Mouse (Mus musculus) small intestine, adult 2 months (tissue): ENCODE measurements at regions not wholly inside any gene's neighbourhood (a gene's known extent, or its start where the extent isn't known, plus 50 kb on each side); places are given as distances from the start of the nearest gene placed in this dataset.

Source experiments
- H3K27ac ChIP-seq: fragments of 200-500 bp; 2 replicates; pipeline ENCODE4 v1.5.1; 2012; ENCODE audit warnings: low read depth, low read length, control low read depth, inconsistent platforms; ENCODE audit not compliant: insufficient read depth
- H3K27me3 ChIP-seq: fragments of 200-500 bp; 2 replicates; pipeline ENCODE4 v1.6.1; 2012; ENCODE audit warnings: mild to moderate bottlenecking, moderate library complexity, low read length, inconsistent platforms; ENCODE audit not compliant: control insufficient read depth, insufficient read depth
- H3K36me3 ChIP-seq: fragments of 200-500 bp; 2 replicates; pipeline ENCODE4 v1.6.1; 2012; ENCODE audit warnings: mild to moderate bottlenecking, low read length, control low read depth, inconsistent platforms; ENCODE audit not compliant: control insufficient read depth, insufficient read depth
- H3K4me1 ChIP-seq: fragments of 200-500 bp; 2 replicates; pipeline ENCODE4 v1.6.1; 2012; ENCODE audit warnings: low read length, inconsistent platforms, mixed read lengths; ENCODE audit not compliant: control insufficient read depth, insufficient read depth, insufficient read length
- H3K4me3 ChIP-seq: fragments of 200-500 bp; 2 replicates; pipeline ENCODE4 v1.5.1; 2012; ENCODE audit warnings: low read depth, mild to moderate bottlenecking, control low read depth, inconsistent platforms, low read length, moderate library complexity
- CTCF ChIP-seq: fragments of 200-500 bp; IDR thresholded peaks from 2 replicates; pipeline ENCODE4 v1.5.1; 2012; ENCODE audit warnings: low read depth, mild to moderate bottlenecking, control low read depth, inconsistent platforms, low read length, moderate library complexity, mixed read lengths; ENCODE audit not compliant: insufficient replicate concordance, insufficient read length; ENCODE audit errors: extremely low read depth
- POLR2A ChIP-seq: fragments of 200-500 bp; IDR thresholded peaks from 2 replicates; pipeline ENCODE4 v1.6.1; 2012; ENCODE audit warnings: low read depth, mild to moderate bottlenecking, control low read depth, inconsistent platforms, low read length, moderate library complexity
- WGBS: fragments of 180-500 bp; shearing (Covaris S2); methylation state at CpG from one replicate; pipeline ENCODE4 v1.1.7; 2018; 5-methylcytosine and 5-hydroxymethylcytosine counted together

GRCm38 (mm10) chr1:92338589-92338988 is 135.1 kb downstream of the Ndufa10 start:
- H3K36me3 ChIP-seq: no peaks in the 10 kb centered on the region
- TF ChIP-seq CTCF (no peak), POLR2A (no peak)
- H3K4me1 ChIP-seq: no peaks in the 10 kb centered on the region
- no peaks in the 10 kb centered on the region for H3K27me3 ChIP-seq
- 75% methylated on average over 1 of the region's 1 CpGs for WGBS
- H3K4me3 ChIP-seq: no peak overlapping the region
- H3K27ac ChIP-seq: no peak overlapping the region

DNA sequence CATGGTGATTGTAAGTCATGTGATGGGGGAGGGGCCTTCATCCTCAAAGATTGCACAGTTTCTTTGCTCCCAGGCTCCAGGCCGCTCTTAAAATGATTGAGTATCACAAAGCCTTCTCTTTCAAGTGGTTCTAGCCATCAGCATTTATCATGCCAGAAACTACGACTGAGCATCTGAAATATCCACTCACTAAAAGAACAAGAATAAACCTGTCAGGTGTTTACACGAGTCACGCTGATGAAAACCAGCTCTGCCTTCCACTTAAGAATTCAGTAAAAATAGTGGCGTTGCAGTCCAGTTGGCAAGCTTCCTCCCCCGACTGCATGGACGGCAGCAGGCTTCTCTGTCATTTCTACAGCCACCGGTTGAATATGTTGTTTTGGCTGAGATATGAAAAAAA is 136.2 kb downstream of the Ndufa10 start:
- TF ChIP-seq CTCF: no peak
- TF ChIP-seq POLR2A: no peak
- 75% methylated on average over 8 of the region's 8 CpGs for WGBS
- Histone ChIP-seq H3K36me3 (no peaks in the 10 kb centered on the region), H3K27me3 (no peaks in the 10 kb centered on the region), H3K27ac (no peak overlapping the region), H3K4me1 (no peaks in the 10 kb centered on the region), H3K4me3 (no peak overlapping the region)

DNA sequence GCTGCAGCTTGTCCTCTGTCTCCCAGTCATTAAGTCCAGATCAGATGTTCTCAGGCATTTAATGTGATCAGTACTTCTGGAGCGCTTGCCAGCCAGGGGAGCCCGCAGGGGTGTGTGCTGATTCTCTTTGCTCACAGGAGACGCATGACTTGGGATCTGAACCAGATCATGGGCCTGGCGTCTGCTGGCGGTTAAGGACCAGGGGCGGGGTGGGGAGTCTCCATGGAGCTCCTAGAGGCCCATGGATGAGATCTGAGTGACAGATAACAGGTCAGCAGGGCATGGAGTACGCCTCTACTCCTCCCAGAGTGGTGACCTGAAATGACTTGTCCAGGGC is 136.7 kb upstream of the Hdac4 start:
- no peak overlapping the region for H3K4me3 ChIP-seq
- 0 out of 2 replicates have a peak, but pooled peaks cover 2% of the 10 kb centered on the region for H3K4me1 ChIP-seq
- WGBS: 69% methylated on average over 7 of the region's 7 CpGs
- H3K27me3 ChIP-seq: no peaks in the 10 kb centered on the region
- H3K27ac ChIP-seq: no peak overlapping the region
- TF ChIP-seq CTCF (no peak), POLR2A (no peak)
- no peaks in the 10 kb centered on the region for H3K36me3 ChIP-seq

GRCm38 (mm10) chr1:92331559-92332247 is 136.2 kb upstream of the Hdac4 start:
- no peak overlapping the region for H3K27ac ChIP-seq
- 0 out of 2 replicates have a peak, but pooled peaks cover 2% of the 10 kb centered on the region for H3K4me1 ChIP-seq
- no peak overlapping the region for H3K4me3 ChIP-seq
- WGBS: 73% methylated on average over 5 of the region's 5 CpGs
- no peaks in the 10 kb centered on the region for H3K36me3 ChIP-seq
- TF ChIP-seq CTCF: no peak
- TF ChIP-seq POLR2A: no peak
- H3K27me3 ChIP-seq: no peaks in the 10 kb centered on the region

DNA sequence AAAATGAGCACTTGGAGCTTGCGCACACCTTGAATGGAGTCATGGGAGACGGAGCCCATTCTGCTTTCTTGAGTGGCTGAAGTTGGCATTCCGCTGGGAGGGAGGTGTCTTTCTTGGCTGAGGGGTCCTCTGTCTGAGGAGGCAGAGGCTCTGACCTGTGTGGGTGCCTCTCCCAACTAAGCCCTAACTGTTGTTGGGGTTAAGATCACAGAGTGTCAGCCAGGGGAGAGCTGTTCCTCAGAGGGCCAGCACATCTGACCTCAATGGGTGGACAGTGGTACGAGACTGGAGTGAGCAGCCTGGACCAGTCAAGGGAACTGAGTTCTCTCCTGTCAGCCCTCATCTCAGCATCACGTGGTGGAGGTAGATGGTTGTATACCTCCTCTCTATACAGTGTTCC is 134.7 kb upstream of the Hdac4 start:
- Histone ChIP-seq H3K4me1 (0 out of 2 replicates have a peak, but pooled peaks cover 2% of the 10 kb centered on the region), H3K27me3 (no peaks in the 10 kb centered on the region), H3K27ac (no peak overlapping the region), H3K4me3 (no peak overlapping the region), H3K36me3 (no peaks in the 10 kb centered on the region)
- TF ChIP-seq POLR2A (no peak), CTCF (no peak)
- WGBS: 50% methylated on average over 5 of the region's 5 CpGs

- no peaks in the 10 kb centered on the region for H3K36me3 ChIP-seq
- H3K27me3 ChIP-seq: no peaks in the 10 kb centered on the region
- H3K4me3 ChIP-seq: no peak overlapping the region
- TF ChIP-seq POLR2A (no peak), CTCF (no peak)
- 61% methylated on average over 7 of the region's 7 CpGs for WGBS
- 0 out of 2 replicates have a peak, but pooled peaks cover 2% of the 10 kb centered on the region for H3K4me1 ChIP-seq
- H3K27ac ChIP-seq: no peak overlapping the region
Measured at GRCm38 (mm10) chr1:92329491-92329890, 134.0 kb upstream of the Hdac4 start.

- Histone ChIP-seq H3K27me3 (no peaks in the 10 kb centered on the region), H3K4me1 (0 out of 2 replicates have a peak, but pooled peaks cover 2% of the 10 kb centered on the region), H3K36me3 (no peaks in the 10 kb centered on the region), H3K4me3 (no peak overlapping the region), H3K27ac (no peak overlapping the region)
- 85% methylated on average over 6 of the region's 6 CpGs for WGBS
- TF ChIP-seq CTCF (no peak), POLR2A (no peak)
Measured at GRCm38 (mm10) chr1:92327141-92327540, 131.6 kb upstream of the Hdac4 start.
